Mouse (Mus musculus): ENCODE data around the gene Hdac11.

- TF ChIP-seq POLR2A (IDR thresholded peaks at IDR 0.05; ENCODE audit: borderline replicate concordance, extremely low read depth, low read depth, low read length): no peak
- no peak for TF ChIP-seq CTCF (IDR thresholded peaks at IDR 0.05; ENCODE audit: insufficient read depth, low read length)
Observed at GRCm38 (mm10) chr6:91215454-91215853, 59.0 kb downstream of the Hdac11 start.
